Mouse (Mus musculus): Measurements from ENCODE around the gene Ecm1. TPM values are rescaled to one million over a fixed set of nuclear protein-coding genes. Genes with fewer than 3 reads are reported as not detected.

Ecm1 gene
- polyA plus RNA-seq, 1 experiment, result 9.9 TPM

GRCm38 (mm10) chr3:95732744-95733521 is 6.4 kb downstream of the Ecm1 start:
- Histone ChIP-seq H3K27ac (ENCODE audit: insufficient read depth, low read length) (no peak overlapping the region), H3K36me3 (ENCODE audit: control insufficient read depth, insufficient read depth, low read length, poor library complexity, severe bottlenecking) (no peaks in the 10 kb centered on the region), H3K4me3 (ENCODE audit: low read depth, low read length) (no peak overlapping the region), H3K9ac (ENCODE audit: low read depth, poor library complexity, severe bottlenecking) (no peak overlapping the region), H3K9me3 (replicated peaks; ENCODE audit: control insufficient read depth, insufficient read depth, low read length, poor library complexity, severe bottlenecking) (no peaks in the 10 kb centered on the region), H3K4me1 (ENCODE audit: control insufficient read depth, insufficient read depth, low read length) (peaks cover 7% of the 10 kb centered on the region), H3K27me3 (ENCODE audit: control insufficient read depth, insufficient read depth, low read length, poor library complexity, severe bottlenecking) (no peaks in the 10 kb centered on the region)
- no peak for TF ChIP-seq CTCF (IDR thresholded peaks at IDR 0.05; ENCODE audit: low read depth, low read length)
- no peak for TF ChIP-seq POLR2A (IDR thresholded peaks at IDR 0.05; ENCODE audit: insufficient read depth, low read length)
- no peak for TF ChIP-seq EP300 (IDR thresholded peaks at IDR 0.05; ENCODE audit: insufficient read depth, low read depth, low read length)

- Histone ChIP-seq H3K9ac (ENCODE audit: low read depth, poor library complexity, severe bottlenecking) (no peak overlapping the region), H3K9me3 (replicated peaks; ENCODE audit: control insufficient read depth, insufficient read depth, low read length, poor library complexity, severe bottlenecking) (no peaks in the 10 kb centered on the region), H3K27me3 (ENCODE audit: control insufficient read depth, insufficient read depth, low read length, poor library complexity, severe bottlenecking) (no peaks in the 10 kb centered on the region), H3K4me3 (ENCODE audit: low read depth, low read length) (no peak overlapping the region), H3K4me1 (ENCODE audit: control insufficient read depth, insufficient read depth, low read length) (peaks cover 3% of the 10 kb centered on the region), H3K27ac (ENCODE audit: insufficient read depth, low read length) (no peak overlapping the region), H3K36me3 (ENCODE audit: control insufficient read depth, insufficient read depth, low read length, poor library complexity, severe bottlenecking) (no peaks in the 10 kb centered on the region)
- TF ChIP-seq CTCF (IDR thresholded peaks at IDR 0.05; ENCODE audit: low read depth, low read length) (no peak), EP300 (IDR thresholded peaks at IDR 0.05; ENCODE audit: insufficient read depth, low read depth, low read length) (no peak), POLR2A (IDR thresholded peaks at IDR 0.05; ENCODE audit: insufficient read depth, low read length) (no peak)
Observed at GRCm38 (mm10) chr3:95732297-95732696, 7.1 kb downstream of the Ecm1 start.

GRCm38 (mm10) chr3:95731802-95732201 is 7.6 kb downstream of the Ecm1 start:
- Histone ChIP-seq H3K4me3 (ENCODE audit: low read depth, low read length) (no peak overlapping the region), H3K9me3 (replicated peaks; ENCODE audit: control insufficient read depth, insufficient read depth, low read length, poor library complexity, severe bottlenecking) (no peaks in the 10 kb centered on the region), H3K9ac (ENCODE audit: low read depth, poor library complexity, severe bottlenecking) (no peak overlapping the region), H3K27me3 (ENCODE audit: control insufficient read depth, insufficient read depth, low read length, poor library complexity, severe bottlenecking) (no peaks in the 10 kb centered on the region), H3K27ac (ENCODE audit: insufficient read depth, low read length) (no peak overlapping the region), H3K36me3 (ENCODE audit: control insufficient read depth, insufficient read depth, low read length, poor library complexity, severe bottlenecking) (no peaks in the 10 kb centered on the region), H3K4me1 (ENCODE audit: control insufficient read depth, insufficient read depth, low read length) (peaks cover 3% of the 10 kb centered on the region)
- TF ChIP-seq CTCF (IDR thresholded peaks at IDR 0.05; ENCODE audit: low read depth, low read length) (no peak), EP300 (IDR thresholded peaks at IDR 0.05; ENCODE audit: insufficient read depth, low read depth, low read length) (no peak), POLR2A (IDR thresholded peaks at IDR 0.05; ENCODE audit: insufficient read depth, low read length) (no peak)

GRCm38 (mm10) chr3:95730431-95730830 is 8.9 kb downstream of the Ecm1 start:
- H3K27me3 ChIP-seq (ENCODE audit: control insufficient read depth, insufficient read depth, low read length, poor library complexity, severe bottlenecking), result no peaks in the 10 kb centered on the region
- TF ChIP-seq POLR2A (IDR thresholded peaks at IDR 0.05; ENCODE audit: insufficient read depth, low read length) (no peak), EP300 (IDR thresholded peaks at IDR 0.05; ENCODE audit: insufficient read depth, low read depth, low read length) (no peak), CTCF (IDR thresholded peaks at IDR 0.05; ENCODE audit: low read depth, low read length) (no peak)

GRCm38 (mm10) chr3:95728906-95729305 is 10.5 kb downstream of the Ecm1 start:
- Histone ChIP-seq H3K4me1 (ENCODE audit: control insufficient read depth, insufficient read depth, low read length) (no peaks in the 10 kb centered on the region), H3K4me3 (ENCODE audit: low read depth, low read length) (no peak overlapping the region), H3K9me3 (replicated peaks; ENCODE audit: control insufficient read depth, insufficient read depth, low read length, poor library complexity, severe bottlenecking) (no peaks in the 10 kb centered on the region), H3K36me3 (ENCODE audit: control insufficient read depth, insufficient read depth, low read length, poor library complexity, severe bottlenecking) (no peaks in the 10 kb centered on the region), H3K9ac (ENCODE audit: low read depth, poor library complexity, severe bottlenecking) (no peak overlapping the region), H3K27me3 (ENCODE audit: control insufficient read depth, insufficient read depth, low read length, poor library complexity, severe bottlenecking) (no peaks in the 10 kb centered on the region), H3K27ac (ENCODE audit: insufficient read depth, low read length) (no peak overlapping the region)
- no peak for TF ChIP-seq EP300 (IDR thresholded peaks at IDR 0.05; ENCODE audit: insufficient read depth, low read depth, low read length)
- no peak for TF ChIP-seq CTCF (IDR thresholded peaks at IDR 0.05; ENCODE audit: low read depth, low read length)
- TF ChIP-seq POLR2A (IDR thresholded peaks at IDR 0.05; ENCODE audit: insufficient read depth, low read length), result no peak

More at GRCm38 (mm10) chr3:95730431-95730830, 8.9 kb downstream of the Ecm1 start:
- no peak overlapping the region for H3K4me3 ChIP-seq (ENCODE audit: low read depth, low read length)
- no peaks in the 10 kb centered on the region for H3K9me3 ChIP-seq (replicated peaks; ENCODE audit: control insufficient read depth, insufficient read depth, low read length, poor library complexity, severe bottlenecking)
- no peaks in the 10 kb centered on the region for H3K36me3 ChIP-seq (ENCODE audit: control insufficient read depth, insufficient read depth, low read length, poor library complexity, severe bottlenecking)
- H3K4me1 ChIP-seq (ENCODE audit: control insufficient read depth, insufficient read depth, low read length), result peaks cover 3% of the 10 kb centered on the region
- no peak overlapping the region for H3K27ac ChIP-seq (ENCODE audit: insufficient read depth, low read length)
- no peak overlapping the region for H3K9ac ChIP-seq (ENCODE audit: low read depth, poor library complexity, severe bottlenecking)

- Histone ChIP-seq H3K36me3 (ENCODE audit: control insufficient read depth, insufficient read depth, low read length, poor library complexity, severe bottlenecking) (no peaks in the 10 kb centered on the region), H3K27me3 (ENCODE audit: control insufficient read depth, insufficient read depth, low read length, poor library complexity, severe bottlenecking) (no peaks in the 10 kb centered on the region), H3K4me1 (ENCODE audit: control insufficient read depth, insufficient read depth, low read length) (no peaks in the 10 kb centered on the region), H3K4me3 (ENCODE audit: low read depth, low read length) (no peak overlapping the region), H3K9me3 (replicated peaks; ENCODE audit: control insufficient read depth, insufficient read depth, low read length, poor library complexity, severe bottlenecking) (no peaks in the 10 kb centered on the region), H3K9ac (ENCODE audit: low read depth, poor library complexity, severe bottlenecking) (no peak overlapping the region), H3K27ac (ENCODE audit: insufficient read depth, low read length) (no peak overlapping the region)
- no peak for TF ChIP-seq CTCF (IDR thresholded peaks at IDR 0.05; ENCODE audit: low read depth, low read length)
- TF ChIP-seq POLR2A (IDR thresholded peaks at IDR 0.05; ENCODE audit: insufficient read depth, low read length), result no peak
- no peak for TF ChIP-seq EP300 (IDR thresholded peaks at IDR 0.05; ENCODE audit: insufficient read depth, low read depth, low read length)
Observed at GRCm38 (mm10) chr3:95726696-95727358, 12.5 kb downstream of the Ecm1 start.

All from ES-Bruce4 (cell line).